Mouse (Mus musculus): ENCODE measurements around the gene Duox1. TPM values are rescaled to one million over a fixed set of nuclear protein-coding genes. Genes with fewer than 3 reads are reported as not detected.
A peak's percentile ranks its signal among the peaks of the same experiment; 100 is the strongest.
"Not testable (repeated sequence)": the region's sequence is repeated elsewhere in the genome, so short reads cannot be mapped to it uniquely, and the experiment has no call there.

Duox1 gene
- total and polyA plus RNA-seq, 3 experiments, result not detected

DNA sequence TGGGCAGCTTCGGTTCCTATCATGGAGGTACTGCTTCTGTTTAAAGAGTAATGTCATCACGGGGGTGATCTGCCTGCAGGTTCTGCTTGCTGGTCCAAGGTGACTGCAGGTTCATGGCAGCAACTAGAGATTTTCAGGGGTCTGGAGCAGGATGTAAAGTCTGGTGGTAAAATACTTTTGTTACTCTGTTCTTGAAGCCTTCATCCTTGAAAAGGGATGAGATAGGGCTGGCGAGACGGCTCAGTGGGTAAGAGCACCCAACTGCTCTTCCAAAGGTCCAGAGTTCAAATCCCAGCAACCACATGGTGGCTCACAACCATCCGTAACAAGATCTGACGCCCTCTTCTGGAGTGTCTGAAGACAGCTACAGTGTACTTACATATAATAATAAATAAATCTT lies 14.8 kb downstream of the Duox1 start:
- H3K79me2 ChIP-seq (replicated peaks; ENCODE audit: control insufficient read depth, extremely low read depth, insufficient read depth, poor library complexity, severe bottlenecking); H3K4me1 ChIP-seq (ENCODE audit: control insufficient read depth in 1 of 2, insufficient read depth in 2 of 2); H3K9ac ChIP-seq (ENCODE audit: insufficient read depth, low read depth); H3K9me3 ChIP-seq (replicated peaks; ENCODE audit: low read length); H3K27ac ChIP-seq (ENCODE audit: insufficient read depth, low read depth); H3K4me3 ChIP-seq (replicated peaks in 1 of 3; ENCODE audit: low read depth in 2 of 3, low read length in 2 of 3, poor library complexity in 1 of 3); H3K27me3 ChIP-seq (replicated peaks); in situ Hi-C loops (cut with MboI; ENCODE audit: low pct_ligation_motif_present, low pct_unique_long_range_greater_than_20kb, low sequenced_read_pairs); DNase-seq (ENCODE audit: extremely low read depth); dilution Hi-C loops (cut with MboI; ENCODE audit: extremely low pct_ligation_motif_present, extremely low pct_unique_long_range_greater_than_20kb, low sequenced_read_pairs); H3K4me2 ChIP-seq (ENCODE audit: insufficient read depth, low read depth, poor library complexity, severe bottlenecking); H3K36me3 ChIP-seq (replicated peaks in 1 of 2; ENCODE audit: control insufficient read depth in 1 of 2, insufficient read depth in 1 of 2, low read length in 1 of 2): not testable (repeated sequence)
- peak; percentile 79 for TF ChIP-seq TBP (conservative IDR thresholded peaks at IDR 0.05; ENCODE audit: low read depth, low read length)

DNA sequence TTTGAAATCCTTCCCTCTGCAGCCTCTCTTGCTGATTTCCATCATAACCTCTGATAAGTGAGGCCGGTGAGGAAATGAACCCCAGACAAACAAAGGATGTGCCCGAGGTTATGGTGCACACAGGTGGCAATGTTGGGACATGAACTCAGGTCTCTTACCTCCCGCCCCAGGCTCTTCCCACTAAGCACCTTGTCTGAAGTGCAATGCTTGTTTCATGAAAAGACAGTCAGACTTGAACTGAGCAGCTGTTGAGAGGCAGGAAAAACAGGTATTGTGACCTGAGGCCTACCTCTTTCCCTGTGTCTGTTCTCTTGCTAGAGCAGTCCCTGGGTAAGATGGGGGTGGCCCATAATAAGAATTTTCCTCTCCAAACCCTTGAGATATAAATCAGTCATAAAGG lies 16.8 kb downstream of the Duox1 start:
- H3K9me3 ChIP-seq (replicated peaks; ENCODE audit: low read length), result no peaks in the 10 kb centered on the region
- no peak overlapping the region for H3K27ac ChIP-seq (ENCODE audit: insufficient read depth, low read depth)
- no peak overlapping the region for H3K4me3 ChIP-seq (replicated peaks in 1 of 3; ENCODE audit: low read depth in 2 of 3, low read length in 2 of 3, poor library complexity in 1 of 3)
- in situ Hi-C loops (cut with MboI; ENCODE audit: low pct_ligation_motif_present, low pct_unique_long_range_greater_than_20kb, low sequenced_read_pairs) (no loop called here), dilution Hi-C loops (cut with MboI; ENCODE audit: extremely low pct_ligation_motif_present, extremely low pct_unique_long_range_greater_than_20kb, low sequenced_read_pairs) (no loop called here)
- no peak for DNase-seq (ENCODE audit: extremely low read depth)
- H3K79me2 ChIP-seq (replicated peaks; ENCODE audit: control insufficient read depth, extremely low read depth, insufficient read depth, poor library complexity, severe bottlenecking), result no peaks in the 10 kb centered on the region
- no peak overlapping the region for H3K4me2 ChIP-seq (ENCODE audit: insufficient read depth, low read depth, poor library complexity, severe bottlenecking)
- H3K36me3 ChIP-seq (replicated peaks in 1 of 2; ENCODE audit: control insufficient read depth in 1 of 2, insufficient read depth in 1 of 2, low read length in 1 of 2), result no peaks in the 10 kb centered on the region
- TF ChIP-seq MAZ (IDR thresholded peaks at IDR 0.05; ENCODE audit: low read depth, low read length), result no peak
- no peak for TF ChIP-seq NRF1 (IDR thresholded peaks at IDR 0.05; ENCODE audit: low read depth, low read length)
- no peak for TF ChIP-seq ZNF384 (IDR thresholded peaks at IDR 0.05; ENCODE audit: low read depth, low read length)
- TF ChIP-seq ELF1 (IDR thresholded peaks at IDR 0.05; ENCODE audit: low read depth, low read length), result no peak
- no peak for TF ChIP-seq MEF2A (IDR thresholded peaks at IDR 0.05; ENCODE audit: borderline replicate concordance, low read depth, low read length)
- peaks cover 4 to 15% of the 10 kb centered on the region in 2 experiments; a peak in 3 of 4 replicates for H3K4me1 ChIP-seq (ENCODE audit: control insufficient read depth in 1 of 2, insufficient read depth in 2 of 2)
- no peaks in the 10 kb centered on the region for H3K27me3 ChIP-seq (replicated peaks)
- no peak overlapping the region for H3K9ac ChIP-seq (ENCODE audit: insufficient read depth, low read depth)

DNA sequence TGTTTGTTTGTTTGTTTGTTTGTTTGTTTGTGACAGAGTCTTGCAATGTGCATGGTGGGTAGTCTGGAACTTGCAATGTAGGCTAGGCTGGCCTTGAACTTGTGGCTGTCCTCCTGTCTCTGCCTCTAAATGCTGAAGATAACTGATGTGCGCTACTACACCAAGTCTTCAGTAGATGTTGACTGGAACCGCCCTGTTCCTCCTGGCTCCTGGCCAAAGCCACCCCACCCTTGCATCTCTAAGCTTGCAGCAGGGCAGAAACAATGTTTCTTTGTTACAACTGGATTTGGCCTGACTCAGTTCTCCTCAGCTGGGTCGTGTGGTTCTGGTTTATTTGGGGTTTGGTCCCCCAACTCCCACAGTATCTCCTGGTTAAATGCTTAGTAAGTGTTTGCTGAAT lies 18.7 kb downstream of the Duox1 start:
- Histone ChIP-seq H3K9me3 (replicated peaks; ENCODE audit: low read length) (no peaks in the 10 kb centered on the region), H3K27ac (ENCODE audit: insufficient read depth, low read depth) (no peak overlapping the region), H3K27me3 (replicated peaks) (no peaks in the 10 kb centered on the region), H3K9ac (ENCODE audit: insufficient read depth, low read depth) (no peak overlapping the region), H3K4me2 (ENCODE audit: insufficient read depth, low read depth, poor library complexity, severe bottlenecking) (no peak overlapping the region), H3K79me2 (replicated peaks; ENCODE audit: control insufficient read depth, extremely low read depth, insufficient read depth, poor library complexity, severe bottlenecking) (no peaks in the 10 kb centered on the region), H3K36me3 (replicated peaks in 1 of 2; ENCODE audit: control insufficient read depth in 1 of 2, insufficient read depth in 1 of 2, low read length in 1 of 2) (no peaks in the 10 kb centered on the region), H3K4me1 (ENCODE audit: control insufficient read depth in 1 of 2, insufficient read depth in 2 of 2) (peaks cover 4 to 15% of the 10 kb centered on the region in 2 experiments; a peak in 3 of 4 replicates), H3K4me3 (replicated peaks in 1 of 3; ENCODE audit: low read depth in 2 of 3, low read length in 2 of 3, poor library complexity in 1 of 3) (no peak overlapping the region)
- dilution Hi-C loops (cut with MboI; ENCODE audit: extremely low pct_ligation_motif_present, extremely low pct_unique_long_range_greater_than_20kb, low sequenced_read_pairs) (no loop called here), in situ Hi-C loops (cut with MboI; ENCODE audit: low pct_ligation_motif_present, low pct_unique_long_range_greater_than_20kb, low sequenced_read_pairs) (no loop called here)
- DNase-seq (ENCODE audit: extremely low read depth), result no peak
- TF ChIP-seq UBTF (IDR thresholded peaks at IDR 0.05; ENCODE audit: low read depth, low read length) (no peak), ETS1 (conservative IDR thresholded peaks at IDR 0.05; ENCODE audit: low read depth, low read length) (no peak), ZC3H11A (IDR thresholded peaks at IDR 0.05; ENCODE audit: low read depth, low read length) (no peak), SIN3A (IDR thresholded peaks at IDR 0.05; ENCODE audit: low read length) (no peak), ELF1 (IDR thresholded peaks at IDR 0.05; ENCODE audit: low read depth, low read length) (no peak), GABPA (IDR thresholded peaks at IDR 0.05; ENCODE audit: insufficient replicate concordance, low read depth, low read length) (no peak), NRF1 (IDR thresholded peaks at IDR 0.05; ENCODE audit: low read depth, low read length) (no peak), ZKSCAN1 (IDR thresholded peaks at IDR 0.05; ENCODE audit: borderline replicate concordance, low read depth, low read length) (no peak), POLR2A (IDR thresholded peaks at IDR 0.05; ENCODE audit: low read depth, low read length) (no peak), ZMIZ1 (IDR thresholded peaks at IDR 0.05; ENCODE audit: low read depth, low read length) (no peak), ZNF384 (IDR thresholded peaks at IDR 0.05; ENCODE audit: low read depth, low read length) (no peak), MAZ (IDR thresholded peaks at IDR 0.05; ENCODE audit: low read depth, low read length) (no peak), EP300 (IDR thresholded peaks at IDR 0.05; ENCODE audit: low read length) (no peak), E2F4 (IDR thresholded peaks at IDR 0.05; ENCODE audit: insufficient replicate concordance, low read depth, low read length) (no peak), CHD1 (IDR thresholded peaks at IDR 0.05; ENCODE audit: low read depth, low read length) (no peak), MXI1 (IDR thresholded peaks at IDR 0.05; ENCODE audit: low read depth, low read length) (no peak), HCFC1 (IDR thresholded peaks at IDR 0.05; ENCODE audit: low read depth, low read length) (no peak)

Data from CH12.LX (cell line).